Mouse (Mus musculus) hindbrain, postnatal 0 days (tissue): Measurements from ENCODE around the gene Chst11. TPM values are rescaled to one million over a fixed set of nuclear protein-coding genes. Genes with fewer than 3 reads are reported as not detected.

Experiments used
- ATAC-seq: fragments of 200-750 bp; cut with Nextera tagmentation; 2 replicates; pipeline ENCODE4 v1.8.0; 2017; ENCODE audit warnings: mild to moderate bottlenecking, moderate TSS enrichment, moderate library complexity
- DNase-seq: peaks from one replicate; pipeline ENCODE4 v3.0.0-alpha.2; 2015; ENCODE audit warnings: low spot score
- H3K27ac ChIP-seq: fragments of 300-500 bp; sonication (generic); 2 replicates; pipeline ENCODE4 v1.5.1; 2014; ENCODE audit warnings: mild to moderate bottlenecking
- H3K27me3 ChIP-seq: fragments of 300-500 bp; sonication (generic); 2 replicates; pipeline ENCODE4 v1.6.1; 2014; ENCODE audit warnings: low read length, mixed read lengths; ENCODE audit not compliant: insufficient read depth
- H3K36me3 ChIP-seq: fragments of 300-500 bp; sonication (generic); 2 replicates; pipeline ENCODE4 v1.6.1; 2014; ENCODE audit warnings: low read length, mixed read lengths; ENCODE audit not compliant: insufficient read depth
- H3K4me1 ChIP-seq: fragments of 300-500 bp; sonication (generic); 2 replicates; pipeline ENCODE4 v1.6.1; 2014; ENCODE audit warnings: antibody characterized with exemption, low read length, mixed read lengths; ENCODE audit not compliant: insufficient read depth
- H3K4me2 ChIP-seq: fragments of 300-500 bp; sonication (generic); 2 replicates; pipeline ENCODE4 v1.6.1; 2014; ENCODE audit warnings: low read depth, mild to moderate bottlenecking, low read length, moderate library complexity, mixed read lengths
- H3K4me3 ChIP-seq: fragments of 300-500 bp; sonication (generic); 2 replicates; pipeline ENCODE4 v1.5.1; 2014; ENCODE audit warnings: low read length
- H3K9ac ChIP-seq: fragments of 300-500 bp; sonication (generic); replicated peaks from 2 replicates; pipeline ENCODE4 v1.6.1; 2014; ENCODE audit warnings: mild to moderate bottlenecking, low read length, moderate library complexity, mixed read lengths
- H3K9me3 ChIP-seq: fragments of 300-500 bp; sonication (generic); 2 replicates; pipeline ENCODE4 v1.6.1; 2016; ENCODE audit warnings: low read length, mixed read lengths
- CTCF ChIP-seq: IDR thresholded peaks from 2 replicates; pipeline ENCODE4 v1.5.1; 2016; ENCODE audit warnings: antibody characterized with exemption, control low read depth, low read depth
- WGBS: fragments of 180-500 bp; shearing (Covaris S2); extraction: QIAGEN DNeasy Blood & Tissue Kit; methylation state at CpG from one replicate; pipeline ENCODE4 v1.1.7; 2014; 5-methylcytosine and 5-hydroxymethylcytosine counted together
- polyA plus RNA-seq: library from polyadenylated mRNA; unstranded; fragments of >200 nt; fragmentation: Nextera tagmentation; extraction: Ambion mirVana; gene quantifications from 2 replicates; pipeline ENCODE4 v1.2.1, GENCODE M21; 2015
- total RNA-seq: library from RNA; depleted of rRNA; stranded (reverse); fragments of >200 nt; gene quantifications from 2 replicates; pipeline ENCODE4 v1.2.3, GENCODE M21; 2014

Chst11 gene
- total and polyA plus RNA-seq, 2 experiments from 2014 or later = 2.9 to 22.3 TPM

DNA sequence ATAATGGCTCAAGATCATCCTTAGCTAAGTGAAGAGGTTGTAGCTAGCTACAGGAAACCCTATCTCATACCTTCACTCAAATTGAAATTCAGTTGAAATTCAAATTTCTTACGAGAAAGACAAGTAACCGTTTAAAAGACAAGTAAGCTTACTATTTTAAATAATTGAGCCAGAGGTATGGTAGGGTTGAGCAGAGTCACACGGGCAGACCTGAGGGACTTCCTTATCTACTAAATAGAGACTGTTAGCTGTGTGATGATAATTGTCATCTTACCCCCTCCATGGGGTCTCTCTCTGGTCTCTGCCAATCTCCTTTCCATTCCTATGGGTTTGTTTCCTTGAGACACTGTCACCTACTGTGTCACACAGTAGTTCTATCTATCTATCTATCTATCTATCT is 30.6 kb downstream of the Chst11 start:
- H3K27ac ChIP-seq = no peak overlapping the region
- 90% methylated on average over 3 of the region's 3 CpGs for WGBS
- no peak for TF ChIP-seq CTCF

DNA sequence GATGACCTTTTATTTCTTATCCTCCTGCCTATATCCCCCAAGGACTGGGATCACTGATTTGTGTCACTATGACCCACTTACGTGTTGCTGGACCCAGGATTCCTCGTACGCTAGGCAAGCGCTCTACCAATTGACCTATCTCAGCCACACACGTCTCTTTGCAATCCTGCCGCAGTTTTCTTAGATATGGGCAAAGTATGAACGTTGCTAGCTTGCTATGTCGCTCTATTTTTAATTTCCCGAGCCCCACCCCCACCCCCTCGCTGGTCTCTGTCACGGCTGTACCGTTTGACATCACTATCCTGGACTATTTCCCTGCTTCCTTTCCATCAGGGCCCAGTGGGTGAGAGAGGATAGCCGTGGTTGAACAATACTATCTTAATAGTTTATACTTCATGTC is 31.5 kb downstream of the Chst11 start:
- Histone ChIP-seq H3K4me3 (no peak overlapping the region), H3K27me3 (no peaks in the 10 kb centered on the region), H3K27ac (no peak overlapping the region), H3K4me2 (no peak overlapping the region), H3K9ac (no peak overlapping the region), H3K36me3 (no peaks in the 10 kb centered on the region), H3K9me3 (no peaks in the 10 kb centered on the region), H3K4me1 (peaks cover 9% of the 10 kb centered on the region)
- TF ChIP-seq CTCF = no peak
- WGBS = 86% methylated on average over 13 of the region's 13 CpGs
- ATAC-seq = no peak
- no peak for DNase-seq

More for the DNA sequence above, 30.6 kb downstream of the Chst11 start:
- Histone ChIP-seq H3K9me3 (no peaks in the 10 kb centered on the region), H3K4me2 (no peak overlapping the region), H3K4me1 (peaks cover 9% of the 10 kb centered on the region), H3K9ac (no peak overlapping the region), H3K36me3 (no peaks in the 10 kb centered on the region), H3K4me3 (no peak overlapping the region), H3K27me3 (no peaks in the 10 kb centered on the region)
- ATAC-seq = no peak
- no peak for DNase-seq

DNA sequence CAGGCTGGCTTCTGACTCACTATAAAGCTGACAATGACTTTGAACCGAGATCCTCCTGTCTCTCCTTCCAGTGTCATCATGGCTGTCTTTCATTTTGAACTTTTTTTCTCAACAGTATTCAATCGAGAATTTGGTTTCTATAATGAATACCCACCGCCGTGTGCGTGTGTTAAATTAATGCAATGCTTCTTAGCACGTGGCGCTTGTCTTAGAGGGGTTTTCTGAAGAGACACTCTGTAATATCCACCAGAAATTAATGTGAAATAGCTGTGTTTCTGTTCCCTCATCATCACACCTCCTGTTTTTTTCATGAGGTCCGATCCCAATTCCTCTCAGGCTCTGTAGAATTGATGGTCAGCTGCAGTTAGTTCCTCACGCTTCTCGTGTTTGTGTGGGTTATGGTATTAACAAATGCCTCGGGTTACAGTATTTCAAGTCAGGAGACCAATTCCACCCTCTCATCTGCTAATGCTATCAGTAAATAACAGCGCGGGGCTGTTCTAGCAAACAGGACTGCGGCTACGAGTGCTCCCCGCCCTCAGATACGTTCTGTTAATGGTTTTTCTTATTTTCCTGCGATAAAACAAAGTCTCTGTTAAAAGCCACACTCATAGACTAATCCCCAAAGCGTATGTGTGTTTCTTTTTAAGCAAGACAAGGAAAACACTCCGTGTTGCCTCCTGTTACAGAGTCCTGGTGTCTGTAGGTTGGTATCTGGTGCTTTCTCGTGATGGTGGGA is 32.6 kb downstream of the Chst11 start:
- peaks cover 9% of the 10 kb centered on the region for H3K4me1 ChIP-seq
- WGBS = 70% methylated on average over 21 of the region's 21 CpGs
- no peak overlapping the region for H3K4me3 ChIP-seq
- DNase-seq (no peak), ATAC-seq (no peak)
- no peak overlapping the region for H3K27ac ChIP-seq
- no peaks in the 10 kb centered on the region for H3K9me3 ChIP-seq
- H3K27me3 ChIP-seq = no peaks in the 10 kb centered on the region
- TF ChIP-seq CTCF = no peak
- no peaks in the 10 kb centered on the region for H3K36me3 ChIP-seq
- no peak overlapping the region for H3K4me2 ChIP-seq
- no peak overlapping the region for H3K9ac ChIP-seq

DNA sequence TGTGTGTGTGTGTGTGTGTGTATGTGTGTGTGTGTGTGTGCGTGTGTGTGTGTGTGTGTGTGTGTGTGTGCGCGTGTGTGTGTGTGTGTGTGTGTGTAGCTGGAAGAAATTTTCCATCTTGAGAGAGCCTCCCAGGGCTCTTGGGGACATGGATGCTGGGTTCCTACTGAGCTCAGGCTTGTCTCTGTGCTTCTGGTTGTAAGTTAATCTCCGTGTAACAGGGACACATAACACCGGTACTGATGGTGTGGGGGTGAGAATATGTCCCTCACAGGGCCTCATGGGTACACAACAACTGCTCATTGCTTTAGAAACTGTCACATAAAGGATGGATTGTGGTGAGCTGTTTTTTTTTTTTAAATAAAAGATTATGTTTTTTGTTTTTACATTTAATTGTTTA is 33.2 kb downstream of the Chst11 start:
- Histone ChIP-seq H3K9me3 (no peaks in the 10 kb centered on the region), H3K4me2 (no peak overlapping the region), H3K27ac (no peak overlapping the region), H3K27me3 (no peaks in the 10 kb centered on the region), H3K9ac (no peak overlapping the region), H3K4me1 (peaks cover 9% of the 10 kb centered on the region), H3K36me3 (no peaks in the 10 kb centered on the region), H3K4me3 (no peak overlapping the region)
- ATAC-seq (no peak), DNase-seq (no peak)
- no peak for TF ChIP-seq CTCF
- 85% methylated on average over 4 of the region's 5 CpGs for WGBS

DNA sequence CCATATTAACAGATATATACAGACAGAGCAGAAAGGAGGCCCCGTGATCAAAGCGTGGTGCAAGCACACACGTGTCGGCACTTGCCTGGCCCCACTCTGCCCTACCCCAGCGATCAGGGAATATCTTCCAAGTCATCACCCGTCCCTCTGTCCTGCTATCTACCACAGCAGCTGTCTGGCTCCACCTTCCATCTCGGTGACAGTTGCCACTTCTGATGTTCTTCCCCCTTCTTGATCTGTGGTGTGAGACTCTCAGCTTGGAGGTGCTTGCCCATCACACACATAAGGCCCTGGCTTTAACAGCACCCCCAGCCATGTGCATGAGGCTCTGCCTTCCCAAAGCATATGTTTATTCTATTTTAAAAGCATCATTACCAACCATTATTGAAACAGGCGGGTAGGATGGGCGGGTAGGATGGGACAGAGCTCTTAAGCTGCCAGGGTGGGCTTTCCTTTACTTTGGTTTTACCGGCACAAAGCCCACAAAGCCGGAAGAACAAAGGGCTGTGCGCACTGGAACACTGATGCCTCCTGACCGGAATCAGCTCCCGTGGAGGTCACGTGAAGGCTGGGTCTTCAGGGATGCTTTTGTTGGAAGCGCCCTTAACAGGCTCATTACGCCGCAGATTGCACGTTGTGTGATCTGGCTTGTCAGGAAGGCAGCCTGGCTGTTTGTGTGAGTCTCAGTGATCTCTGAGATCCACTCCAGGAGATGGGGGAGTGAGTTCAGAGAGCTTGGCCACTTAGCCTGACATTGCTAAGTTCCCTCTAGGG is 34.4 kb downstream of the Chst11 start:
- DNase-seq = peak; percentile 68
- Histone ChIP-seq H3K9ac (peak overlapping the region; percentile 41; the same call in 1 of the 2 replicates), H3K4me2 (peak overlapping the region; percentile 38), H3K4me1 (peaks cover 9% of the 10 kb centered on the region), H3K36me3 (no peaks in the 10 kb centered on the region), H3K4me3 (no peak overlapping the region), H3K27ac (no peak overlapping the region), H3K9me3 (no peaks in the 10 kb centered on the region), H3K27me3 (no peaks in the 10 kb centered on the region)
- peak; percentile 75; the same call in 1 of the 2 replicates for ATAC-seq
- WGBS = 27% methylated on average over 19 of the region's 19 CpGs
- TF ChIP-seq CTCF = no peak

DNA sequence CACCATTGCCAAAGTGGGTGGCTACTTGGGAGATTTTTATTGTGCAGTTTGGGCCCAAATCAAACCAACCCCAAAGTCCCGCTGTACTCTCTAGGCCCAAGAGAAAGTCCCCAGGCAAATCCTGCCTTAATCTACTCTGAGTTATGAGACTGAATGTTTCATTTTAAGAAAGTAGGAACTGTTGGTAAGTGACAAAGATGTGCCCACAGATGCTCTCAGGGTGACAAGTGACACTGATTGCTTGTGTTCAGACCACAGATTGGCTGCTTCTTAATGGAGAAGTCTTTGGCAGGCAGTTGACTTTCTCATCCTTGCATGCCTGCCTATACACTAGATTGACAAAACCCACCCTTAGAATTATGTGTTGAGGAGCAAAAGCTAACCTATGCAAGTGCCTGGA is 37.3 kb downstream of the Chst11 start:
- peaks cover 9% of the 10 kb centered on the region for H3K4me1 ChIP-seq
- no peak overlapping the region for H3K27ac ChIP-seq
- H3K4me3 ChIP-seq = no peak overlapping the region
- WGBS = 84% methylated on average over 1 of the region's 1 CpGs
- no peaks in the 10 kb centered on the region for H3K27me3 ChIP-seq
- H3K9ac ChIP-seq = no peak overlapping the region
- no peaks in the 10 kb centered on the region for H3K36me3 ChIP-seq
- TF ChIP-seq CTCF = no peak
- H3K4me2 ChIP-seq = no peak overlapping the region
- no peaks in the 10 kb centered on the region for H3K9me3 ChIP-seq
- ATAC-seq (no peak), DNase-seq (no peak)

DNA sequence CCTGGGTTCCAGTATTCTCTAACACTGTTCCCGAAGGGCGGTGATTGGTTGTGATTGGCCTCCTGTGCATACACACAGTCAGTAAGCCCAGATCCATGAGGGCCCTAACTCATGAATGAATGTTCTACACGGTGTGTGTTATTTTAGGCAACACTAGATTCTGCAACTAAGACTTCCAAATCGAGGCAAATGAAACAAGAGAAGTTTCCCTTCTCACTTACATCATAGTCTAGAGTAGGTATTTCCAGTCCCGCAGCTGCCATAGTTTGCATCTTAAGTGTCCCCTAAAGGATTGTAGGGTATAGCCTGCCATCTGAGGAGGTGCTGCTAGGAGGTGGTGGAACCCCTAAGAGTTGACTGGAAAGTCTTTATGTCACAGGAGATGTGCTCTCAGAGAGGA is 40.9 kb downstream of the Chst11 start:
- no peaks in the 10 kb centered on the region for H3K4me1 ChIP-seq
- ATAC-seq = no peak
- H3K9ac ChIP-seq = no peak overlapping the region
- no peak overlapping the region for H3K4me2 ChIP-seq
- no peak overlapping the region for H3K4me3 ChIP-seq
- no peaks in the 10 kb centered on the region for H3K36me3 ChIP-seq
- no peak overlapping the region for H3K27ac ChIP-seq
- H3K9me3 ChIP-seq = no peaks in the 10 kb centered on the region
- no peak for TF ChIP-seq CTCF
- no peaks in the 10 kb centered on the region for H3K27me3 ChIP-seq
- WGBS = 91% methylated on average over 5 of the region's 5 CpGs
- no peak for DNase-seq
